Comparison of ENCODE assay signal across 32 mouse cellular contexts in genomic region chr2:23999323-23999722, GRCm38 (mm10). TPM values are rescaled to one million over a fixed set of nuclear protein-coding genes. Genes with fewer than 3 reads are reported as not detected.
"Had no signal": no experiment of that assay in that cellular context is flagged by ENCODE, and none has a peak within 500 bp of the region (broad histone marks: within the 10 kb centered on the region; RNA-seq: fewer than 3 reads in every experiment).

No protein-coding gene starts in this region.

- H3K36me3 ChIP-seq: heart, embryonic 10.5 days; heart, embryonic 12.5 days; heart, embryonic 13.5 days; heart, embryonic 15.5 days; hindbrain, embryonic 10.5 days; hindbrain, embryonic 12.5 days; hindbrain, embryonic 13.5 days; hindbrain, embryonic 15.5 days; intestine, embryonic 15.5 days; kidney, embryonic 15.5 days had no signal

- H3K4me2 ChIP-seq: heart, embryonic 11.5 days; heart, embryonic 12.5 days; heart, embryonic 13.5 days; heart, embryonic 15.5 days; hindbrain, embryonic 12.5 days; hindbrain, embryonic 13.5 days; hindbrain, embryonic 14.5 days; hindbrain, embryonic 15.5 days; intestine, embryonic 15.5 days; kidney, embryonic 15.5 days had no signal

- H3K4me3 ChIP-seq: heart, embryonic 10.5 days; heart, embryonic 12.5 days; heart, embryonic 13.5 days; heart, embryonic 15.5 days; hindbrain, embryonic 10.5 days; hindbrain, embryonic 12.5 days; hindbrain, embryonic 13.5 days; hindbrain, embryonic 15.5 days; intestine, embryonic 15.5 days; kidney, embryonic 15.5 days; layer of hippocampus, adult 2 months; left cerebral cortex, adult 2 months had no signal

- H3K4me1 ChIP-seq: heart, embryonic 10.5 days; heart, embryonic 12.5 days; heart, embryonic 13.5 days; heart, embryonic 15.5 days; hindbrain, embryonic 10.5 days; hindbrain, embryonic 12.5 days; hindbrain, embryonic 13.5 days; hindbrain, embryonic 15.5 days; intestine, embryonic 15.5 days; kidney, embryonic 15.5 days had no signal

- H3K9ac ChIP-seq: heart, embryonic 12.5 days; heart, embryonic 13.5 days; heart, embryonic 15.5 days; hindbrain, embryonic 12.5 days; hindbrain, embryonic 13.5 days; hindbrain, embryonic 14.5 days; hindbrain, embryonic 15.5 days; intestine, embryonic 15.5 days; kidney, embryonic 15.5 days had no signal

- H3K27ac ChIP-seq: heart, embryonic 10.5 days; heart, embryonic 13.5 days; heart, embryonic 15.5 days; hindbrain, embryonic 10.5 days; hindbrain, embryonic 12.5 days; hindbrain, embryonic 13.5 days; hindbrain, embryonic 14.5 days; hindbrain, embryonic 15.5 days; hindbrain, postnatal 0 days; intestine, embryonic 15.5 days; kidney, embryonic 15.5 days; kidney, postnatal 0 days; layer of hippocampus, adult 2 months; left cerebral cortex, adult 2 months had no signal

- DNase-seq: heart, postnatal 10 days; heart, postnatal 14 days; heart, postnatal 36 days; heart, postnatal 4 days; kidney, adult 11 months; kidney, adult 18-20 months; kidney, adult 8-10 months; kidney, adult 9 months; kidney, postnatal 10 days; kidney, postnatal 14 days; kidney, postnatal 25 days; kidney, postnatal 36 days; kidney, postnatal 4 days; layer of hippocampus, adult 9-11 months; layer of hippocampus, postnatal 36 days had no signal

- H3K27me3 ChIP-seq: heart, embryonic 12.5 days; heart, embryonic 13.5 days; heart, embryonic 15.5 days; hindbrain, embryonic 12.5 days; hindbrain, embryonic 13.5 days; hindbrain, embryonic 15.5 days; intestine, embryonic 15.5 days; kidney, embryonic 15.5 days had no signal

- H3K9me3 ChIP-seq: heart, embryonic 10.5 days; heart, embryonic 12.5 days; heart, embryonic 13.5 days; heart, embryonic 15.5 days; hindbrain, embryonic 10.5 days; hindbrain, embryonic 12.5 days; hindbrain, embryonic 13.5 days; hindbrain, embryonic 15.5 days; intestine, embryonic 15.5 days; kidney, embryonic 15.5 days had no signal

RNA-seq across cellular contexts. Expression of gene Hnmt, which starts 49.9 kb away (rescaled TPM):
- polyA plus RNA-seq: inflammation-experienced regulatory T-cells, adult 6 months had no signal
